Mouse (Mus musculus): ENCODE data around the gene Shisa6. TPM values are rescaled to one million over a fixed set of nuclear protein-coding genes. Genes with fewer than 3 reads are reported as not detected.

The Shisa6 gene
- total RNA-seq, 2 experiments from 2014 or later, result not detected

DNA sequence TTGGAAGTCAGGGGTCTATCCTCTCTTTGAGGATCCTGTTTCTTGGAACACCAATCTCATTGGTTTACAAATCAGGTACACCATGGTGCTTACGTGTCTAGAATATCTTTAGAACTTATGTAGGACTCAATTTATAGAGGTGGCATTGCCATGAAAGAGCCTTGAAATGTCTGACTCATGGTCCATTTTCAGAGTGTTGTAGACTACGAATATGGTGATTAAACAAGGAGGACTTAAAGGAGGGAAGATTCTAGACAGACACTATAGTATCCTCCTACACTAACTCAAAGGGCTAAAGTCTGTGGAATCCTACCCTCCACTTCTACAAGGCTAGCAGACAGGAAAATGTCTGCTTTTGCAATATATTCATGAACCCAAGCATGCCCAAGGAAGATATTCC is 265.6 kb downstream of the Shisa6 start:
- ATAC-seq (replicated peaks; ENCODE audit: poor library complexity, severe bottlenecking), result no peak

DNA sequence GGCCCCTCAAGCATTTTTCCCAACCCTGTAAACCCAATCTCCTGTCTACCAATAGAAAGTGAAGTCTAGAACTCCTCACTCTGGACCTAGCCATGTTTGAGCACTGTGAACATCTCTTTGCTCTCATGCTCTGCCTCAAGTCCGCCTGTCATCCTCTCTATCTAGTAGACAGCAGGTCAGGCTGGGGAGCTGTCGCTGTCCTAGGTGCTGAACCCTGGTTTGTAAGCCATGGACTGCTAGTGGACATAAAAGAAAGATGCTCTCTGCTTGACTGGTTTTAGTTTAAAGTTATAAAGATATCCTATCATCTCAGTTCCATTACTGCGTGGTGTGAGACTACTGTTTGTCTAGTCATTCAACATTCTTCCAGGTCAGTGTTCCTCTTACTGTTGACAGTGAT is 266.9 kb downstream of the Shisa6 start:
- ATAC-seq (replicated peaks; ENCODE audit: poor library complexity, severe bottlenecking), result no peak

DNA sequence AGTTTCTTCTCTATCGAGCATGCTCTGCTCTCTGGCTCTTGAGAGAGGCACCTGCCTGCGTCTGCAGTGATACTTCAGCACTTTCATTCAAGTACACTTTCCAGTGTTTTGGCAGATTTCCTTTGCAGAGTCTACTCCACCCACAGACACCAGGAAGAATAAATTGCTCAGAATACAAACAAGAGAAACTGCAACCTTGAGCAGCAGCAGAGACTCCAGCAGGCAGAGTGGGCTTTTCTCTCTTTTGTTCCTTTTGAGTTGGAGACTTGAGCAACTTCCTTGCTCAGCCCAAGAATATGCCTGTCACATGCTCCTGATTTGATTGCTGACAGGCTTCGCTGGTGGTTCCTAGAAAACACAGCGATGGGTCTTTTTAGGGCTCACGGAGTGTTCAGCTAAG is 278.6 kb downstream of the Shisa6 start:
- ATAC-seq (replicated peaks; ENCODE audit: poor library complexity, severe bottlenecking), result no peak

DNA sequence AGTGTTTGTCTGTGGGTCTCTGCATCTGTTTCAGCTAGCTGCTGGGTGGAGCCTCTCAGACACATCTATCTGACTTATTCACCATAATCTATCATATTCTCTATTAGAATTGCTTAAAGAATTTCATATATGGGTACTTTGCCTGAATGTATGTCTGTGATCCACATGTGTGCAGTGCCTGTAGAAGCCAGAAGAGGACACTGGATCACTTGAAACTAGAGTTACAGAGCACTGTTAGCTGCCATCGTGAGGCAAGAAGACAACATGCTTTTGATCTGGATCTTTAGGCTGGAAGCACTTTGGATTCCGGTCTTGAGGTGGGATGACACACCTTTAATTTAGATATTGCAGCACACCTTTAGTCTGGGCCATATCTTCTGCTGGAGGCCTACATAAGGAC is 289.2 kb downstream of the Shisa6 start:
- ATAC-seq (replicated peaks; ENCODE audit: poor library complexity, severe bottlenecking), result no peak

DNA sequence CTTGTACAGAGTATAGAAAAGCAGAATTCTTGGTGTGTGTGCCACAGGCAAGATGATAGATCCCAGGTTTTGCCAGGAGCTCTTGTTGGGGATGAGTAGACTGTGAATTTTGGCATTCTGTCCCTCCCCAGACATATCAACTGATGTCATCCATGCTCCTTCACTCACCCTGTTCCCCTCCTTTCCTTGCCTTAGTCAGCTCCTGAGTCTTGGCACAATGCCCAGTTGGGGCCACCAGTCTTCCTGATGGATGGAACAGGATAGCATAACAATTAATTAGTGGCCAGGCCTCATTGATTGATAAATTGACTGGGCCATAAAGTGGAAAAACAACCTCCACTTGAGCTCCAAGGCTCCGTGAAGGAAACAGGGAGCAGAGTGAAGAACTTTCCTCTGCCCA is 292.9 kb downstream of the Shisa6 start:
- no peak for ATAC-seq (replicated peaks; ENCODE audit: poor library complexity, severe bottlenecking)

DNA sequence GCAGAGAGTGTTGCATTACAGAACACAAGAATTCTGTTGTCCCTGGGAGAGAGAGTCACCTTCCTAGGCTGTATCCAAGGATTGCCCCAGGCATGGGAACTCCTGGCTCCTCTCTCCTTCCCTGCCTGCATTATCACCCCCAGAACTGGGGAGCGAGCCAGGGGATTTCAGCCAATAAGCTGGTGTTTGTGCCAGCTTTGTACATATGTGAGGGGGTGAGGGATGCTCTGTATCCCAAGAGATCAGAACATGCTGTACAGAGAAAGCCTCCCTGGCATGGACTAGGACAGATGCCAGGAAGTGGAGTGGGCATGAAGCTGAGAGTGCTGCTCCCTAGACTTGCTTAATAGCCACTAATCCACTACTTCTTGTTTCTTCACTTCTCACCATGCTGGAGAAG is 303.6 kb downstream of the Shisa6 start:
- ATAC-seq (replicated peaks; ENCODE audit: poor library complexity, severe bottlenecking), result no peak

DNA sequence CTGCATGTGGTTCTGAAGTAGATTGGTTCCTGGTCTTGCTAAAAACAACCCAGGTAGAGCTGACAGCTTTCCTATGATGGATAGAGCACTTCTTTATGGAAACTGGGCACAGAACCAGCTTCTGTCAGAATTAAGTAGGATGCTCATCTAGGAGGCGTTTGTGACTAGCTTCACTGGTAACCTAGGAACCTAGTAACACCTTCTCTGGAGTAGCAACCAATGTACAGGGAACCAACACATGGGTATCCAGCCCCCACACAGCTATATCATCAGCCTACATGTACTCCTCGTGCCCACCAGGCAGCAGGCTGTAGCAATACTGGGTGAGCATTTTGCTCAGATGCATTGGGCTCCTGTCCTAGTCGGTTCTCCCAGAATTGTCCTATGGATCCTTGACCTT is 307.3 kb downstream of the Shisa6 start:
- no peak for ATAC-seq (replicated peaks; ENCODE audit: poor library complexity, severe bottlenecking)

DNA sequence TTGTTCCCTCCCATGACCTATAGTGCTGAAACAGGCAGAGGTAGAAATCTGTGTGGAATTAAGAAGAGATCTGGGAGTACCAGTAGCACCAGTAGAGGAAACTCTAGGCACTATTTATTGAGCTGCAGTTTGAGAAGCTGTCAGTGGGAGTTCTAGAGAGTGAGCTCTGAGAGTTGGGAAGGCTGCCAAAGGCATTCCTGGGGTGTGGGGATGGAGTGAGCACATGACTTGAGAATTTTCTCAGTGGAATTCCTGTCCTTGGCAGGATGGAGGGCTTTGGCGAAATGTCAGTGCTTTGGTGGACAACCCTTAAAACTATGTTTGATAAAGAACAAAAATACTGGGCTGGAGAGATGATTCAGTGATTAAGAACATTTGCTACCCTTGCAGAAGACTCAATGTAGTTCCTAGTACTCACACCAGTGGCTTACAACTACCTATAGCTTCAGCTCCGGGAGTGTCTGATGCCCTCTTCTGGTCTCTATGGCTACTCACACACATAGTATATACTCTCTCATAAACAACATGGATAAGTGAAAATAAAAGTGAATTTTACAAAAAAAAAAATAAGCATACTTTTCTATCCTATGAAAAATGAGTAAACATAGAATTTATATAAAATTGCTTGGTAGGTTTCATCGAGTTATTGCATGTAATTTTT is 337.0 kb downstream of the Shisa6 start:
- ATAC-seq (replicated peaks; ENCODE audit: poor library complexity, severe bottlenecking), result no peak

DNA sequence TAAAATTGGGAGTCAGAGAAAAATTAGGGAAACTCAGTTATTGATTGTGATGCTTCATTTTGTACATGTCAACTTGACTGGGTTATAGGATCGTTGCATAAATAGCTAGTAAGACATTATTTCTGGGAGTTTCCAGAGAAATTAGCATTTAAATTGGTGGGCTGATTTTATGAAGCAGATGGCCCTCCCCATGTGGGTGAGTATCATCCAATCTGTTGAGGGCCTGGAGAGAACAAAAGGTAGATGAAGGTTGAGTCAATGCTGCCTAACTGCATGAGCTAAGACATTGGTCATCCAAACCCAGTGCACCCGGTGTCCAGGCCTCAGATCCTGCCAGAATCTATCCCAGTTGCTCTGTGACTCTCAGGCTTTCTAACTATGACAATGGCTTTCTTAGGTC is 337.6 kb downstream of the Shisa6 start:
- no peak for ATAC-seq (replicated peaks; ENCODE audit: poor library complexity, severe bottlenecking)

DNA sequence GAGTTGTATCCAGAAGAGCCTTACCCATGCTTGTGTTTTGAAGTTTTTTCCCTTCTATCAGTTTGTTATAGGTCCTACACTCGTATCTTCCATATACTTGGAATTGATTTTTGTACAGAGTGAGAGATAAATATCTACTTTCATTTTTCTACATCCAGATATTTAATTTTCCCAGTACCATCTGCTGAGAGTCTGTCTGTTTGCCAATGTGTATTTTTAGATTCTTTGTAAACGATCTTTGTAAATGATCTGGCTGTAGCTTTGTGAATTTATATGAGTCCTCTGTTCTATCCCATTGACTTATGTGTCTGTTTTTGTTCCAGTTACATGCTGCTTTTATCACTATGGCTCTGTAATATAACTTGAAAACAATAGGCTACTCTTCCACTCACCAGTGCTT is 348.0 kb downstream of the Shisa6 start:
- no peak for ATAC-seq (replicated peaks; ENCODE audit: poor library complexity, severe bottlenecking)

DNA sequence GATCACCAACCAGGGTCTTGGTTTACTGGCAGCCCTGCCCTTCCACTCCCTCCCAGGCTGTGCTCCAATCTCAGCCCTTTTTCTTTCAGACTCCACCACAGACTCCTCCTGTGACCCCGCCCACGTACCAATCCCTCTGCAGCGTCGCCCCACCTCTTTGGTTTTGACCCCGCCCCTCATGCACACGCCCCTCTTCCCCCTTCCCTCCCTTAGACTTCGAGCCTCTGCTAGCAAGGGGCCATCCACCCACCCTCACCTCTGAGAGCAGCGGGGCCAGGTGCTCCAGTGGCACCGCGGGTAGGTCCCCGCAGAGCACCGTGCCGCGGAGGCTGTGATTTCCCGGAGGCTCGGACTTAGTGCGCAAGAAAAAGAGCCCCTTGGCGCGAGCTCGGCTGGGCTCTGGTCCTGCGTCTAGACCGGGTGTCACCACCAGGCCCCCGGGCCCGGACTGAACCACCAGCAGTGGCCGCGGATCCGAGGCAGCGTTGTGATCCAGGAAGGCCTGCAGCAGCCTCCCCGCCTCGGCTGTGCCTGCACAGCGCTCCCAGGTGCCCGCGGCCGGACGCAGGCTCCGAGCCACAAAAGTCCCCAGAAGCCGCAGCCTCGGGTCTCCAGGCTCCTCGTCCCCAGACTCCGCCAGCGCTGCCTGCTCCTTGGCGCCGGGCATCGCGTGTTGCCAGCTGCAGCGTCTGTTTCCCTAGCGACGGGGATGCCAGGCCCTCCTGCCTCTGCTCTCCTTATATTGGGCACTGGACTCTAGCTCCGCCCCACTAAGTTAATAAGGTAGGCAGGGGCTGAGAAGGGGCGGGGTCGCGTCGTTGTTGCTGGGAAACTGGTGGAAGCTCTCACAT is 357.7 kb downstream of the Shisa6 start, which contains the start of gene Dnah9:
Gene Dnah9 (minus strand): TSS at position 751 of the 851 bp plus-strand sequence.
- ATAC-seq (replicated peaks; ENCODE audit: poor library complexity, severe bottlenecking), result 0 out of 2 replicates have a peak, but pooled peaks have one; percentile 14

DNA sequence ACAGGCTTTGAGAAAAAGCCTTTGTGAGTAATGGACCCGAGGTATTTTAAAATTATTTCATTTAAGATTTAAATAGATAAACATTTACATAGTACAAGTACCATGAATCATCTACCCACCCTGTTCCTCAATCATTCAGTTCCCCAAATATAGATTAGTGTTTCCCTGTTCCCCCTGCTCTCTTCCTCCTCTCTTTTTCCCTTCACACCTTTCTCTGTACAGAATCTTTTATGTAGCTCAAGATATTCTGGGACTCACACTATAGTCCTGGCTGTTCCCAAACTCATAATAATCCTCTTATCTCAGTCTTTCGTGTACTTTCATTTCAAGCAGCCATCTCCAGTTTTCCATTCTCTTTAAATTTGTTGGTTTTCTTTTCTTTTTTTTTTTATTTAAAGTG is 361.7 kb downstream of the Shisa6 start:
- ATAC-seq (replicated peaks; ENCODE audit: poor library complexity, severe bottlenecking), result no peak

Measured in granulocyte monocyte progenitor cell, adult 5-6 weeks (primary cell).